Mouse (Mus musculus): ENCODE measurements around the gene Napa.
A peak's percentile ranks its signal among the peaks of the same experiment; 100 is the strongest.

The Napa gene

DNA sequence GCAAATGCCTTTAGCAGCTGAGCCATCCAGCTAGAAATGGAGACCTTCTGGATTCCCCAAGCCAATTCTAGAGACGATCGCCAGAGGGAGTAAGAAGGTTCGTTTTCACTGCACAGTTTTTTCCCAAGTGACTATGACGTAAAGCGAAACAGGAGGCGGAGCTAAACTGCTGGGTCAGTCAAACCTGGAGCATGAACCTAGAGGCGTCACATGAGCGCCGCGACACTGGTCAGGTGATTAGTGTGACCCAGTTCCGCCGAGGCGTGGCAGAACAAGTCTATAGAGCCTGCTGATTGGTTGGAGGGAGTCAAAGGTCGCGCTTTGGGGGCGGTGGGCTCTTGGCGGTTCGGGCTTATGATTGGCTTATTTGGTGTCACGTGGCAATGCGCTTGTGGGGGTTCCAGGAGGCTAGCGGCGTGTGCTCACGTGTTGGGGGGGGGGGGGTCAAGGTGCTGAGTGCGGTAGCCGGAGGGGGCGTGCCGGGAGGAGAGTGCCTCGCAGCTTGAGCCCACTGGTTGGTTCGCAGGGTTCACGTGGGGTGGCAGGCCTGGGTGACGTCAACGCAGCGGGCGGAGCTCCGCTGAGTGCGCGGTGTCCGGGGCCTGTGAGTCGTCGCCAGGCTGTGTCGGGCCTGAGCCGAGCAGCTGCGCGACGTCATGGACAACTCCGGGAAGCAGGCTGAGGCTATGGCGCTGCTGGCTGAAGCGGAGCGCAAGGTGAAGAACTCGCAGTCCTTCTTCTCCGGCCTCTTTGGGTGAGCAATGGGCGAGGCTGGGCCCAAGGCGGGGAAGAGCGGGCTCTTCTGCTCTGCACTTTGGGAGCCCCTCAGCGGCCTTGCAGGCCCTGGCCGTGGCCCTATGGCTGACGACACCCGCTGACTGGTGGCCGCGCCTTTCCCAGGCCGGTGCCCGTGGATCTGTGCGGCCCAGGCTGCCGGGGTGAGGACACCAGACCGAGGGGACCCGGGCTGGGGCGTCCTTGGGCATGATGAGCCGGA lies at the start of gene Napa:
Gene Napa, plus strand, starts transcription at position 438 of the 997 bp plus-strand sequence.
- DNase-seq, result peak; percentile 98

DNA sequence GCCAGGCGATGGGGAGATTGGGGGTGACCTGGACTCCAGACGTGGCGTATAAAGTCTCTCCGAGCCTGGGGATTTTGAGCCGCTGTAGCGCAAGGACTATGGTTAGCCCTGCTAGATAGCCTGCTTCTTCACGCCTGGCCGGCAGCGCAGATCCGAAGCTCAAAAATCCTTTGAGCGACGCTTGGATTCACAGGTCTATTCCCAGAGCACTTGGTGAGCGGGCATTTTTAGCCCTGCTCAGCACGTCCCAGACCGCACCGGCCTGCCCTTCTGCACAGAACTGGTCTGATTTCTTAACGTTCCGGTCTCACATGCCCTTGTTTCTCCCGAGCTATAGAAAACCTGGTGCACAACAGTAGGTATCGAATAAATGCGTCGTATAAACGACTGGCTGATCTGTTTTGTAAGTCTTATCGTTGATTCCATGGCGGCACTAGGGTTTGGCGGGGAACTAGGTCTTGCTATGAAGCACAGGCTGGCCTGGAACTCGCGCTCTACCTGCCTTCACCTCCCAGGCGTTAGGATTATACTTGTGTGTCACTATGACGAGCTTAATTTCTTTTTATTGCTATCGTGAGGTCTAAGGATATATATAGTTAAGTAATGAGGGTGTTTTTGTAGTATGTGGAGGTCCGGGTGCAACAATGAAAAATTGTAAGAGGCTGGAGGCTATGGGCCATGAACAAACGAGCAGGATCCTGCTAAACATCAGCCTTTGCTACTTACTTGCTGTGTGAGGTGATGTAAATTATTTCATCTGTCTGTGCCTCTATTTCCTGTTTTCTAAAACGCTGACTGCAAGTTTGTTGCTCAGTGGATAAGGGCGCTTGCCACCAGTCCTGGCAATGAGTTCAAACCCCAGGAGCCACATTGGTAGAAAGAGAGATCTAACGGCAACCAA lies 49.3 kb upstream of the Napa start:
- peak; percentile 53 for DNase-seq

DNA sequence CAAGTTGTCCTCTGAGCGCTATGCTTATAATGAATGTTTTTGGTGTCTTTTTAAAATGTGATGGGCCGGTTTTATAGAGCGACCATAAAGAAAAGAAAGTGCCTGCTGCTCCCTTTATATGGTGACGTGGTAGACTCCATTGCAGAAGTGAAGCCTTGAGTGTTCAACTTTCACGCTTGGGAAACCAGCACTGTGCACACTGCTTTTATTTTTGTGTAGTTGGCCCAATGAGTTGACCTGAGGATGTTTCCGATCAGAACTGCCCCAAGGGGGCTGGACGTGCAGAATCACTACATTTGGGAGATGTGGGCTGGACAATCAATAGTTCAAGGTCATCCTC lies 48.7 kb upstream of the Napa start:
- DNase-seq, result no peak

DNA sequence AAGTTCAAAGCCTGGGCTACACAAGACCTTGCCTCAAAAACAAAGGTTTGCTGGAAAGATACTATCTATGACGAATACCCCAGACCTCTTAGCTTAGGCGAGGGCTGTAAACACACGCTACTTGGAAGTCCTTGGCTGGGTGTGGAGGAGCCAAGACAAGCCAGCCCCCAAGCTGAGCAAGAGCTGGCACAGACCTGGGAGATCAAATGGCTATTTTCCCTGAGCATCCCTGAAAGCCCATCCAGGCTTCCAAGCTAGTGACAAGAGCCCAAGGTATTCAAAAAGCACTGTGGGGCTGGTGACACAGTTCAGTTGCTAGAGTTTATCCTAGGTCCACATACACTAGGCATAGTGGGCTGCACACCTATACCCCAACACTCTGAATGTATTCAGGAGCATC lies 47.7 kb upstream of the Napa start:
- DNase-seq, result no peak

DNA sequence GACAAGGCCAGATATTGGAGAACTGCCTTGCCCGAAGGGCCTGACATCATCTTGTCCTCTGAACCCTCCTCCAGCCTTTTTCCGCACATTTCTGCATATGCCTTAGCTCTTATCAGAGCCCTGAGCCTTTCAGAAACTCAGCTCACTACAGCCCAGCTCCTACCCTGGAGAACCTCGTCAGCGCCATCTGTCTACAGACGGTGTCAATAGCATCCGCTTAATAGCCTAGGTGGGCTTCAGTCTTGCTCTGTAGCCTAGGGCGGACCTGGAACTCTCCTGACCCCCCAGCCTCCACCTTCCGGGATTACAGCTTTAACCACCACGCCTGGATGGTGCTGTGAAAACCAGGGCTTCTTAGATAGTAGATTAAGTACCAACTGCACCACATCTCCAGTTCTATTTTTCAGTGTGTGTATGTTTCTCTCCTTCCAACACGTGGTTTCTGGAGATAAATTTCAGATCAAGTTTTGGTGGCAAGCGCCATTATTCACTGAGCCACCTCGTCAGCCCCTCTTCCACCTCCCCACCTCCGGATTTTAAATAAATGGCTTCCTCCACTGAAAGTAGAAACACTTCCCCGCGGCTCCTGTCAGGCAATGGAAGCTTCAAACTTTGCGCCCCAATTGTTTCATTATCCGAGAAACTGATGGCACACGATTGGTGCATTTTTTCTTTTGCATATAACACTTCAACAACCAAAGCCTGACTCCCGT lies 46.2 kb upstream of the Napa start:
- DNase-seq, result peak; percentile 80

DNA sequence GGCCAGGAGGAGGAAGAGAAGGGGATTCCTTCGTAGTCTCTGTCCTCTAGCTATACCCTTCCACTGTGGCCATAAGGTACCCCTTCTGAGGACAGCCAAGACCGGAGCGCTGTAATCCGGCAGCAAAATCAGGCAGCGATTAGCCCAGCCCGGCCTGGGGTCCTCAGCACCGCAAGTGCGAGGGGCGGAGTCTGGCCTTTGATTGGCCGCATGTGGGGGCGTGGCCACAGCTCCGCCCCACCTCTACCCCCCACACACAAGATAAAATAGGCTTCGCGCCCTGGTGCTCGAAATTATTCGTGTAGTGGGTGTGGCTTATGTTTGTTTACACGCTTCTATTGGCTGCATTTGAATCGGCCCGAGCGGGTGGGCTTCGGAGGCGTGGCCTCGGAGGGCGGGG lies 45.6 kb upstream of the Napa start:
- peak; percentile 86 for DNase-seq

DNA sequence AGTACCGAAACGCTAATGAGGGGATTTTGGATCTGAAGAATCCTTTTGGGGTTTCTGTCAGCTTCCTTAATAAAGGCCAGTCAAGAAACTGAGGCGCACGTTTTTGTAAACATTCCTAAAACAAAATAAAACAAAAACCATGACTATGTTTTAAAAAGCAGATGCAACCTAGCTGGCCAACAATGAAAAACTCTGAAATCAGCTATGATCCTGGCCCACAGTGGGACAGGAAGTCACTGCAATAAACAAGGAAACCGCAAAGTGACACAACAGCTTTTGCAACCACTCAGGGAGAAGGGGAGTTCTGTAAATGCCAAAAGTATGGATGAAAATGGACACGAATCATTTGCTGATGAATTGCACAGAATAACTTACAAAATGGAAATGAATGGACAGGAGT lies 45.2 kb upstream of the Napa start:
- DNase-seq, result no peak

DNA sequence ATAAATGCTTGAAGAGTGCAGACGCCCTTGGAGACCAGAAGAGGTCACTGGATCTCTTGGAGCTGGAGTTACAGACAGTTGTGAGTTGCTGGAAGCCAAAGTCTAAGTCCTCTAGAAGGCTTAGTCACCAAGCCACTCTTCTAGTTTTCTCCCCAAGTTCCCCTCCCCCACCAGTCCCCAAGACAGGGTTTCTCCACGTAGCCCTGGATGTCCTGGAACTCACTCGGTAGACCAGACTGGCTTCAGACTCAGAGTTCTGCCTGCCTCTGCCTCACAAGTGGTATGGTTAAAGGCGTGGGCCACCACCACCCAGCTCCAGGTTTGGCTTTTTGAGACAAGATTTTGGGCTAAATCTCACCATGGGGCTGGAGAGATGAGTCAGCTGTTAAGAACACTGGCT lies 43.3 kb upstream of the Napa start:
- DNase-seq, result no peak

DNA sequence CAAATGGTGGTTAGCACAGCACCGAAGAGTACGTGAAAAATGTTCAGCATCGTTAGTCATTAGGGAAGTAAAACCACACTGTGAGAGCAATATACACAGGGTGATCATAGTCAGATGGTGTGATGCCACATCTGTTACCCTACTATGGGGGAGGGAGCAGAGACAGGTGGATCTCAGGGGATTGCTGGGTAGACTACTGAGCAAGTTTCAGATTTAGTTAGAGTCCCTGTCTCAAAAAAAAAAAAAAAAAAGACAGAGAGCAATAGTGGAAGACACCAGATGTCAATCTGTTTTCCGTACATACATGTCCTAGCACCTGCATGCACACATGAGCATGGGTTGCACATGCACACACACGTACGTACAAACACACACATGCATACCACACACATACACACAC lies 42.6 kb upstream of the Napa start:
- DNase-seq, result no peak

DNA sequence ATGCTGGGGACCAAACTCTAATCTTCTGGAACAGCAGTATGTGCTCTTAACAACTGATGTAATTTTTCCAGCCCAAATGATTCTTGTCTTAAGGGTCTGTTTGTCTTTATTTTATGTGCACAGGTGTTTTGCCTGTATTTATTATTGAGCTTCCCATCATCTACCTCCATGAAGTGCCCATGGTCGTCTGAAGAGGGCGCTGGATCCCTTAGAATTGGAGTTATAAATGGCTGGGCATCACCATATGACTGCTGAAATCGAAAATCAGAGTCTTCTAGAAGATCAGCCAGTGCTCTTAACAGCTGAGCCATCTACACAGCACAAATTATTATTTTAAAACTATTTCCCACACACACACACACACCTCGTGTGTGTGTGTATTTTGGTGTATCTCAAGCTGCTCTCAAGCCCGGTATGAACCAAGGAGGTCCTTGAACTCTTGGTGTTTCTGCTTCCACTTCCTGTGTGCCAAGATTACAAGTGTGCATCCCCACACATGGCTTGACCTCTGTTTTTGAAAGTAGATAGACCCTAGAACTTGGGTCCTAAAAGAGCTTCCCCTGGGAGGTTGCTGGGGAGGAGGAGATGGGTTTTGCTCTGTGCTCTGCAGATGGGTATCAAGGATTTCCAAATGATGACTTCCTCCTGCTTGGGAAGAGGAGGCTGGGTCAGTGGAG lies 41.7 kb upstream of the Napa start:
- peak; percentile 29 for DNase-seq

DNA sequence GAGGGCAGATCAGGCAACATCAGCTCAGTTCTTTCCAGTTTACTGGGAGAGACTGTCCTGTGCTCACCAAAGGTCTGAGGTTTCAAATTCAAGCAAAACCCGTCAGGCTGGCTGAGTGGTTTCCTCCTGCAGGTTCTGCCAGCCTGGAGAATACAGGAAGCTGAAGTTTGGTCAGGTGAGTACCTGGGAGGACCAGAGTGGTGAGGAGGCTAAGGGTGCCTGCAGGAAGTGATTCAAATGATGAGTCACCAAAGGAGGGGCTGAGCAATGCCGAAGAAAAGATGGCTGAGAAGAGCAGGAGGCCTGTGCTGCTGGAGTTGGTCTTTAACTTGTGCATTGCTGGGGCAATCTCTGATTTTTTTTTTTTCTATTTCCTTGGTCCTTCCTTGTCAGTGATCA lies 41.1 kb upstream of the Napa start:
- DNase-seq, result no peak

DNA sequence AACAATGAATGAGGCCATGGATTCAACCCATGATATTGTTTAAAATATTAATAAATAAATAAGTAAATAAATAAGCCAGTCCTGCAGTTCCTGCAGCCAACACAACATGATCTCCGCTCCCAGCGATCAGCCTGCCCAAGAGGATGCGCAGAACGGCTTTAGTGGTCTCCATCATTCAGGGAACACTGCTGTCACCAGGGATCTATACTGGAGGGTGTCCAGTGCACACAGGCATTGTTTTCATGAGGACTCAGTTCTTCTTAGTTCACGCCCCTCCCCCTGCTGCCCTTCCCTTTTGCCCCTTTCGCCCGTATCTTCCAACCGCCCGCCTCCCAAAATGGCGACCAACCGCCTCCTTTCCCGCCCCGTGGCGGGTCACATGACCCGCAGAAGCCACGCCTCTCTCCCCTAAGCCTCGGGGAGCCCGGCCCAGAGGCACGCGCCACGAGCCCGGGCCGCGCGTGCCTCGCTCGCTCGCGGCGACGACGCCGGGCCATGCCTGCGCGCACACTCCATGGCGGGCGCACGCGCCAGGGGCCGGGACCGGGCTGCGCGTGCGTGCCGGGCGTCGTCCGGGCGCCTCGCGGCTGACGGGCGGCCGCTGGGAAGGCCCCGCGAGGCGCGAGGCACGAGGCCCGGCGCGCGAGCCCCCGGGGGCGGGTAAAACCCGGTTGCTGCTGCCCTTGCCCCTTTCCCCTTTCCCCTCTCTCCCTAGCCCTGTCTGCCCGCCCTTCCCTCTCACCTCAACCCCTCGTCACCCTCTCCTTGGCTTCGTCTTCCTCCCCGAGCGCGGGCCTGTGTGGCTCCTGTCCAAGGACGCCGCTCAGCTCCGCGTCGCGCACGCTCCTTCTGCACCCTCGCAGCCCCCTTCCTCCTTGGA lies 36.8 kb upstream of the Napa start, which contains the start of gene Zfp541:
Gene Zfp541, plus strand, starts transcription at position 596 of the 880 bp plus-strand sequence.
- no peak for DNase-seq

DNA sequence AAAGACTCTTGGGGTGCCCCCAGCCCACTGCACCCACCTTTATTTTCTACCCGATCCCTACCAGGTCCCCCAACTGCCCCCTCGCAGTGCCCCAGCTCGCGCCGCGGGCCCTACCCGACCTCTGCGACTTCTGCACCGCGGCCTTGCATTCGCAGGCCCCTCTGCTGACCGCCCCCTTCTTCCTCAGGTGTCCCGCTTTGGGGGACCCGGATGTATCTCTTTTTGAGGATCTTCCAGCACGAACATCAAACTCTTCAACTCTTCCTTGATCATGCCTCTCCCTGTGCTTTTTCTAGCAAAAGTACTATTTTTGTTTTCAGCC lies 36.2 kb upstream of the Napa start:
- DNase-seq, result no peak

DNA sequence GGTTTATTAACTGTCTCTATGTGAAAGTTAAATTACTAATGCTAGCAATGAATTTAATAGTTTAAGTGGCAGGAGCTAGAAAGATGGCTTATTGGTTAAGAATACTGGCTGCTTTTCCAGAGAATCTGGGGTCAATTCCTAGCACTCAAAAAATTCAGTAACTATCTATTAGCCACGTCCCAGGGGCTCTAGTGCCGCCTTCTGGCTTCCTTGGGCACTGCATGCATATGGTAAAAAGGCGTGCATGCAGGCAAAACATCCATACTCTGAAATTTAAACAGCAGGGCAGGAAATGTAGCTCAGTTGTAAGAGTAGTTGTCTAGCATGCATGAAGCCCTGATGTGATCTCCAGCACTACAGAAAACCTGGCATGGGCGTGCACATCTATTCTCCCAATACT lies 34.8 kb upstream of the Napa start:
- no peak for DNase-seq

DNA sequence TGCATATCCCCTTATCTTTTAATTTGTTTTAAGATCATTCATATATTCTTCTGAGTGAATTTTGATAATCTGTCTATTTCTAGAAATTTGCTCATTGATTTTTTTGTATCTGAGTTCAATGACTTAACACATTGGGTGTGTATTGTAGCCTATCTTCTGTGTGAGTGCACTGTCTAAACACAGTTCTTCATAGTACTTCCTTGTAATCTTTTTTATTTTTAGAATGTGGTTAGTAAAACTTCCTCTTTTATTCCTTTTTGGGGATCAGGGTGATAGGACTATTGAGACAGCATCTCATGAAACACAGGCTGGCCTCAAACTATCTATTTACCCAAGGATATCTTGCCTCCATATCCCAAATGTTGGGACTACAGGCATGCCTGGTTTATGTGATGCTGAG lies 27.4 kb upstream of the Napa start:
- no peak for DNase-seq

DNA sequence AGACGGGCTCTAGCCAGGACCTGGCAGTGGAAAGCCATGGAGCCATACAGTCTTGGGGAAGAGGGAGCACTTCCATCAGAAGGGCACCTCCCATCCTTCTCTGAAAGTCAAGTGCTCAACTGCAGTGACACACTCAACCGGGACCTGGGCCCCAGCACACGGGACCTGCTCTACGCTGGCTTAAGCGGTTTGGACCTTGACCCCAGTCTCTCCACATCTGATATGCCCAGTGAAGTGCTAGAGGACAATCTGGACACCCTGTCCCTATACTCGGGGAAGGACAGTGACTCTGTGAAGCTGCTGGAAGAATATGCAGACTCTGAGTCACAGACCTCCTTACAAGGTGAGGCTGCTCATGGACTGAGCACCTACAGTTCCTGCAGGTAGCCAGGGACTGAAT lies 26.4 kb upstream of the Napa start:
- no peak for DNase-seq

DNA sequence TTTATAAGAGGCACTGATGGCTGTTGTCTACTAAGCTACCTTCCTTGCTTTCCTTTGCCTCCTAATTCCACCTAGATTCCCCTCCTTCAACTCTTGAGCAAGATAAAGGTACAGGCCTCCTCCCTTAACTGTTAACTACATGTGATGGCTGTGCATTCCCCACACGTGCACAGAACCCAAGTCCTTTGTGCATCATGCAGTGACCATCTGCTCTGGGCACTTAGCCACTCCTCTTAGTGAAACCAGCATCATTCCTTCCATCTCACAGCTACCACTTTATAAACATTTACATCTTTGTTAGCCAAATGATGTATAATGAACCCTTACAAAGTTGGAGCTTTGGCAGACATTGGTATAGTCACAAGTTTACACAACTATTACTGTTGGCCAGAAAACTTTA lies 18.3 kb upstream of the Napa start:
- DNase-seq, result no peak

DNA sequence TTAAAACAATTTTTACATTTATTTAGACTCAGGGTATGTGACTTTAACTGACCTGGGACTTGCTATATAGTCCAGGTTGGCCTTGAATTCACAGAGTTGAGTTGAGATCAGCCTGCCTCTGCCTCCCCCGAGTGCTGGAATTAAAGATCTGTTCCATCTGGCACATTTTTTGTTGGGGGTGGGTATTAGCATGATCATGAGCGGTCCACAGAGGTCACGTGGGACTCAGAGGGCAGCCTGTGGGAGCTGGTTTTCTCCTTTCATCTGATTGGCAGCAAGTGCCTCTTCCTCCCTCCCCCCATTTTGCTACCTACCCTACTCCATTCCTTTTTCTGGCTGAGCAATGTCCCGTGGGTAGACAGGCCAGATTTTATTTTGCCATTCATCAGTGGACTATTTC lies 17.7 kb upstream of the Napa start:
- DNase-seq, result no peak

DNA sequence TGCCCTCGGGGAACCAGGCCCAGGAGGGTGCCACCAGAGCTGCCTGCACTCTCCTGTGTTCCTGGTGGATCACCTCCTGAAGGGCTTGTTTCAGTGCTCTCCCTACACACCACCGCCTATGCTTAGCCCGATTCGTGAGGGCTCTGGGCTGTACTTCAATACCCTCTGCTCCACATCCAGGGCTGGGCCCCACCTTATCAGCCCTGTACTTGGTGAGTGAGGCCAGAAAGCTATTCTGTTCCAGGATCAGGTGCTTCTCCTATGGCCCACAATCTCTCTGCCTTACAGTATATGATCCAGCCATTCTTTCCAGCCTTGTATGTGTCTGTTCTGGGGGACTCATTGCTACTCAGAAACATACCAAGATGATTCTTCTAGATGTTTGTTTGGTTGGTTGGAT lies 14.9 kb upstream of the Napa start:
- DNase-seq, result no peak

DNA sequence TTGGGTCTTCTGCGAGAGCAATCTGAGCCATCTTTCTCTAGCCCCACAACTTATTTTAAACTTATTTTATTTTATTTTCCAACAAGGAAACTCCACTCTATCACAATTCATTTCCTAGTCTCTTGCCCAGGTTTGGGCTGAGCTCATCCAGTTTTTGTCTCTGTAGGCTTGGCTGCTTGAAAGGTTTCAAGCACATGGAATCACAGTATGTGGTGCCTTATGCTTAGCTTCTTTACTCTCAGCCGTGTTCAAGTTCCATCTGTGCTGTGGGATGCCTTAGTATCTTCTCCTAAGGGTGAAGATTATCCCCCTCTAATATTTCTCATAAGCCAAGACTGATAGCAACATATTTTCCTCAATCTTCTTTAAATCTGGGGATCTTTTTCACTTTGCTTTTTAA lies 10.7 kb upstream of the Napa start:
- DNase-seq, result no peak

DNA sequence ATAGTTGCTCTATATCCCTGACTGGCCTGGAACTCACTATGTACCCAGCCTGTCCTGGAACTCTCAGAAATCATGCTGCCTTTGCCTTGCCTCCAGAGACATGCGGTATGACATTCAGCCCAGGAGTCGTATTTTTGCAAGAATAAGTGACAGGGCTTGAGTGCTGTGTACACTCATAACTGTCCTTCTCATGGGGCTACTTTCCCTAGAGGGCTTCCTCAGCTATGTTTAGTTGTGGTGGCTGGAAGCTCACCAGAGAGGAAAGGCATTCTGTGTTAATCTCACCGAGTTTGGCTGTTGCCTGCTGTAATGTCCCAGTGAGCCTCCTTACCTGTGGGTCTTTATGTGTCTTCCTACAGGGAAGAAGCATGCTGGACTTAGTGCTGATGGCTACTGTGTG lies 3.7 kb upstream of the Napa start:
- no peak for DNase-seq

DNA sequence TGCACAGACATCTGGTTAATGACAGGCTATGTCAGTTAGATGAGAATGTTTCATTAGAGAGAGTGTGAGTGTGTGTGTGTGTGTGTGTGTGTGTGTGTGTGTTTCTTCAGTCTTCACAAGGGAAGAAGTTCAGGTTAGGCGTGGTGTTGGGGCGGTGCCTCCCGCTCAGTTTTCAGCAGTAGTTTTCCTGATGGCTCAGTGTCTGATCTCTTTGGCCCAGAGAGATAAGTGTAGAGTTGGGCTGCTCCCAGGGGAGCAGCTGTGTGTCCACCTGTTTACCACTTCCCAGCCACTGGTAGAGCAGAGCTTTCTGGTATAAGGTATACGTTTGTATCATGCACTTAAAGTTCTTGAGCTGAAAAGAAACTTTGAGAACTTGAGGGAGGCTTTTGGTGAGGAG lies 1.6 kb downstream of the Napa start:
- peak; percentile 2 for DNase-seq

All from right cerebral cortex, postnatal 25 days (tissue).